Mouse (Mus musculus): ENCODE results near the gene Dock9. TPM values are rescaled to one million over a fixed set of nuclear protein-coding genes. Genes with fewer than 3 reads are reported as not detected.
A peak's percentile ranks its signal among the peaks of the same experiment; 100 is the strongest.

The Dock9 gene
- total RNA-seq, 2 experiments from 2014 or later: 15.3 to 21.4 TPM

DNA sequence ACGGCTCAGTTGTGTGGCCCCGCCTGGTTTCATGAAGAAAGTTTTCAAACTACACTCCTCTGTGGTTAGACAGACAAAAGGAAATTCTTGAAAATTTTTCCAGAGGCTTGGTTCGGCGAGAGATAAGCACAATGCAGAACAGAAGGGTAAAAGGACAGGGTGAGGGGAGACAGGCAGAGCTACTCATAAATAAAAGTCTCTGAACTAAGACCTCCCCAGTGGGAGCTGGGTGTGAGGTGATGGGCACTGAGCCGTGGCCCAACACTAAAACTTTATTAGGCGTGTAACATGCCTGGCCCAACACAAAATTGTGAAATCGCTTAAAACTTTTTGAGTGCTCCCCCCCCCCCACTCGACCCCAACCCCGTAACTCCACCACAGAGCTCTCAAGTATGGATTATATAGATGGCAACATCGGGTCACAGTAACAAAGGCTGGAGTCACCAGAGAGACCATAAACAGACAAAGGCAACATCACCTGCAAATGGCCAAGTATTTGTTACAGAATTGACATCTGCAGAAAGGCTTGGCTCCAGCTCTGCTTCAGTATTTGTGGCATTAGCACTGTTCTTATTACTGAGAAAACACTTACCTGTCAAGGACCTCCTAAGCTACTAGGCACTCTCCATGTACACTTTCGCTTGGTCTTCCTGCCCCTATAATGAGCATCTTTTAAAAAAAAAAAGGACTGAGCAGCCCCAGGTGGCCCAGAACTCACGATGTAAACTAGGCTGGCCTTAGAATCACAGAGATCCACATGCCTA is 138.4 kb downstream of the Dock9 start:
- H3K27ac ChIP-seq: peak overlapping the region; percentile 61
- intact Hi-C loops (cut with DNase I): no loop called here
- H3K4me3 ChIP-seq: no peak overlapping the region
- no peak for TF ChIP-seq CTCF (IDR thresholded peaks at IDR 0.05)
- DNase-seq: no peak

DNA sequence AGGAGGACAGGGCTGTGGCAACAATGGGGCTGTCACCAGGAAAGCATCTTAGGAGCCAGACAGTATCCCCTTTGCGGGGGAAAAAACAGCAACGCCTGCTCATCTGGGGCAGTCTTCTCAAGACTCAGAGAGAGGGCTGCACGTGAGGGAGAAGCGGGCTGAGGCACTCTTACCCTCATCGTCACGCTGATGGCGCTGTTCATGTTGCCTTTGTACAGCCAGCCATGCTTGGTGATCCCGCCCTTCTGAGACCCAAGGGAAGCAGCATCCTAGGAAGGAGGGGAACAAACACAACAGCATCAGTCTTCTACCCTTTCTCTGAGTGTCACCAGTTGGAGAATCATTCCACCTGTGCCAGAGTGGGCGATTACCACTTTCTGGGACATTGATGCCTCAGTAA is 139.1 kb downstream of the Dock9 start:
- intact Hi-C loops (cut with DNase I): no loop called here
- no peak for DNase-seq
- no peak for TF ChIP-seq CTCF (IDR thresholded peaks at IDR 0.05)
- H3K4me3 ChIP-seq: no peak overlapping the region
- H3K27ac ChIP-seq: peak overlapping the region; percentile 40; the same call in 1 of the 2 replicates

DNA sequence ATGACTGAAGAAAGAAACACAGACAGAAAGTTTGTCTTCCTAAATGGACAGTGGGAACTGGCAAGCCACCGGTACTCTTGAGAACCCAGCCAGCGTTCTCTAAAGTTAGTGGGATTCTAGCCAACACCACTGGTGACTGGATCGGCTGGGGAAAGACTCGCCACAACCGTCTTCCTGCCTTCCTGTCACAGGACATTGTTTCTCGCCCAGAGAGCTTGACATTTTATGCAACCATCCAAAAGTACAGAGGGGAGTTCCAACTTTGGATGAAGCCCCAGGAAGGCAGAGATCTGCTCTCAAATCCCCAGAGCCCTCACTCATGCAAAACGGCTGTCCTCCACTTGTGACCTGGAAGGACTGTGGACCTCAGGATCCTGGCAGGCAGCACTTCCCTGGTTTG is 140.0 kb downstream of the Dock9 start:
- DNase-seq: no peak
- intact Hi-C loops (cut with DNase I): no loop called here
- H3K27ac ChIP-seq: 0 out of 2 replicates have a peak overlapping the region, but pooled peaks have one; percentile 12

GRCm38 (mm10) chr14:121656912-121657311 is 140.7 kb downstream of the Dock9 start:
- no peak for DNase-seq
- TF ChIP-seq CTCF (IDR thresholded peaks at IDR 0.05): no peak
- intact Hi-C loops (cut with DNase I): no loop called here

More for the DNA sequence above, 140.0 kb downstream of the Dock9 start:
- no peak for TF ChIP-seq CTCF (IDR thresholded peaks at IDR 0.05)
- H3K4me3 ChIP-seq: no peak overlapping the region

GRCm38 (mm10) chr14:121654977-121655376 is 142.7 kb downstream of the Dock9 start:
- intact Hi-C loops (cut with DNase I): no loop called here
- H3K27ac ChIP-seq: peak overlapping the region; percentile 64
- no peak for TF ChIP-seq CTCF (IDR thresholded peaks at IDR 0.05)
- no peak overlapping the region for H3K4me3 ChIP-seq
- no peak for DNase-seq

More at GRCm38 (mm10) chr14:121656912-121657311, 140.7 kb downstream of the Dock9 start:
- no peak overlapping the region for H3K4me3 ChIP-seq
- no peak overlapping the region for H3K27ac ChIP-seq

DNA sequence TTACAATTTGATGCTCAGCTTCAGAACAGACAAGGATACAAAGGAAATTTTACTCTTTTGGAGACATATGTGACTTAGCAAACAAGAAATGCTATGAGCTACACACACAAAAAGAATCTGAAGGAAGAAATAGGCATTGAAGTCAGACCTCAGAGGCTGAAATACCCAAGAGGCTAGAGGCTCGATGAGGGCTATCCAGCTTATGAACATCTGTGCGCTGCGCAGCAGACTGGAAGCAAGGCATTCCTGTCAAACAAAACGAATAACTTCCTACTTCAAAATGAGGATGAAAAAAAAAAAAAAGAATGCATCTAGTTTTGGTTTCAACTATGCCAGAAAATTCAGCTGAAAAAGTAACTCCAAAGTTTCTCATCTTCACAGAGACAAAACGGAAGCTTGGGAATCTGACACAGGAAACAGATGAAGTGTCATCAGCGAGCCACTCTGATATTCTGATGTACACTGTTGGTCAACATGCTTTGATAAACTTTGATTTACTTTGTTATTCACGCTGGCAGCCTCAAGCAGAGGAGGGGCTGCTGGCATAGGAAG is 143.1 kb downstream of the Dock9 start:
- H3K4me3 ChIP-seq: no peak overlapping the region
- TF ChIP-seq CTCF (IDR thresholded peaks at IDR 0.05): no peak
- peak overlapping the region; percentile 64 for H3K27ac ChIP-seq
- no peak for DNase-seq
- intact Hi-C loops (cut with DNase I): no loop called here

DNA sequence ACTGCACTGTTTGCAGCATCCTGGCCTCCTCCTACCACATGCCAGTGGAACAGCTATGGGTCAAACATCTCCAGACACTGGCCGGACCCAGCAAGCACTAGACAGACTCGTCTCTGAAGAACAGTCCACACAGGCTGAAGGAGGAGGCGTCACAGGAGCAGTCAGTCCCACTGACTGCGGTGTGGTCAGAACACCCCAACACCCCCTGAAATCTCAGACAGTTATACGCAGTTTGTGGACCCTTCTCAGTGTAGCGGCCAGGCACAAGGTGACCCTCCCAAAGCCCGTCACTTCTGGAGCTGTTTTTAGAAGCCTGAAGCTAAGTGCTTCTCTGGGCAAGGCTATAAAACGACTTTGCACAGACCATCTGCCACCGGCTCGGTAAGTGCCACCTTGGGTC is 143.9 kb downstream of the Dock9 start:
- no peak for DNase-seq
- no peak for TF ChIP-seq CTCF (IDR thresholded peaks at IDR 0.05)
- Histone ChIP-seq H3K4me3 (no peak overlapping the region), H3K27ac (peak overlapping the region; percentile 64)
- intact Hi-C loops (cut with DNase I): no loop called here

- TF ChIP-seq CTCF (IDR thresholded peaks at IDR 0.05): no peak
- DNase-seq: peak; percentile 48
- H3K4me3 ChIP-seq: no peak overlapping the region
- no peak overlapping the region for H3K27ac ChIP-seq
- intact Hi-C loops (cut with DNase I): no loop called here
Measured at GRCm38 (mm10) chr14:121653241-121653640, 144.4 kb downstream of the Dock9 start.

DNA sequence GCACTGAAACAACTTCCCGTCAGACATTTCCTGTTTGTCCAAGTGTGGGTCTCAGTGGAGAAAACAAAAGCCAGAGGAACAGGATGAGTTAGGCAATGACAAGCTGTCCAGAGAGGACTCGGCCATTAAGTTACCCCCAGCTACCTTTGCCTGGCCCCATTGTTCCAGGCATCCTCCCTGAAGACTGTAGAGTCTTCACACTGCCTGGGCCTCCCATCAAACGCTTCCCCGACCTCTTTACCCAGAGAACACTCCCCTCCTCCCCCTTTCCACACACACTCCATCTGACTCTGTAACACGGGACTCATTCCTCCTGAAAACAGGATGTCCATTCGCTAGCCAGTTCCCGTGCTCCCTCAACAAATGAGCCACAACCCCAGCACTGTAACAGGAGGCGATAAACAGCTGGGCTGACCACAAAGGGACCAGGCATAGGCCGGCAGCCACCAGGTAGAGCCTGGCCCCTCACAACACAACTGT is 149.0 kb downstream of the Dock9 start:
- H3K27ac ChIP-seq: peak overlapping the region; percentile 81
- intact Hi-C loops (cut with DNase I): loop anchor here (5.0 kb wide), 2 partner anchors 104 to 149 kb away; partner anchors contain the start of gene Dock9

DNA sequence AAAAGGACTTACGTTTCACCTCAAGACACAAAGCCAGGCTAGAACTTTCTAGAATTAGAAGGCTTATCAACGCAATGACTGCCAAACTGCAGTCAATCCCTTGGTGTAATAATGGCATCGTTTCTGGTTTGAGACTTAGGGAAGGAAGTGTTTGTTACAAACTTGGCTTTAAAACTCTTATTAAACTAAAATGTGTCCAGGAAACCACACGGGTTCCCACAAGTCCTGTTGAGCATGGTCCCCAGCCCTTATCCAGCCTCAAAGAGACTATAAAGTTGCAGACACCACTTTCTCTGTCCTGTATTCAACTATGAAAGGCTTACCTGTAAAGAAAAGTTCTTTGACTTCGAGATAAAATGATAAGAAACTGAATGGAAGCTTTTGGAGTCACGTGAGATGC is 149.9 kb downstream of the Dock9 start:
- no peak for DNase-seq
- intact Hi-C loops (cut with DNase I): loop anchor here (2.0 to 5.0 kb wide), 3 partner anchors 49 to 150 kb away; partner anchors contain the start of gene Dock9
- no peak overlapping the region for H3K4me3 ChIP-seq
- H3K27ac ChIP-seq: peak overlapping the region; percentile 81
- TF ChIP-seq CTCF (IDR thresholded peaks at IDR 0.05): no peak

More for the DNA sequence above, 149.0 kb downstream of the Dock9 start:
- TF ChIP-seq CTCF (IDR thresholded peaks at IDR 0.05): no peak
- DNase-seq: no peak
- no peak overlapping the region for H3K4me3 ChIP-seq

GRCm38 (mm10) chr14:121646617-121647016 is 151.0 kb downstream of the Dock9 start:
- TF ChIP-seq CTCF (IDR thresholded peaks at IDR 0.05): no peak
- intact Hi-C loops (cut with DNase I): loop anchor here (2.0 to 5.0 kb wide), 3 partner anchors 50 to 151 kb away; partner anchors contain the start of gene Dock9
- DNase-seq: peak; percentile 65
- H3K27ac ChIP-seq: peak overlapping the region; percentile 81
- peak overlapping the region; percentile 51 for H3K4me3 ChIP-seq

- DNase-seq: no peak
- Histone ChIP-seq H3K27ac (no peak overlapping the region), H3K4me3 (no peak overlapping the region)
- intact Hi-C loops (cut with DNase I): loop anchor here (5.0 kb wide), 1 partner anchor 52 kb away; no protein-coding TSS in a partner anchor
- TF ChIP-seq CTCF (IDR thresholded peaks at IDR 0.05): no peak
Measured at GRCm38 (mm10) chr14:121644302-121644701, 153.3 kb downstream of the Dock9 start.

- Histone ChIP-seq H3K4me3 (no peak overlapping the region), H3K27ac (no peak overlapping the region)
- no peak for TF ChIP-seq CTCF (IDR thresholded peaks at IDR 0.05)
- DNase-seq: no peak
- intact Hi-C loops (cut with DNase I): loop anchor here (5.0 kb wide), 1 partner anchor 49 kb away; no protein-coding TSS in a partner anchor
Measured at GRCm38 (mm10) chr14:121641271-121641670, 156.4 kb downstream of the Dock9 start.

Data from gastrocnemius, adult 2 months (tissue).